Mouse (Mus musculus) testis, postnatal 14 days (tissue): ENCODE measurements at regions not wholly inside any gene's neighbourhood (a gene's known extent, or its start where the extent isn't known, plus 50 kb on each side); places are given as distances from the start of the nearest gene placed in this dataset.

Source experiments
- DNase-seq: peaks from one replicate; pipeline ENCODE4 v3.0.0; 2021; ENCODE audit warnings: low spot score

DNA sequence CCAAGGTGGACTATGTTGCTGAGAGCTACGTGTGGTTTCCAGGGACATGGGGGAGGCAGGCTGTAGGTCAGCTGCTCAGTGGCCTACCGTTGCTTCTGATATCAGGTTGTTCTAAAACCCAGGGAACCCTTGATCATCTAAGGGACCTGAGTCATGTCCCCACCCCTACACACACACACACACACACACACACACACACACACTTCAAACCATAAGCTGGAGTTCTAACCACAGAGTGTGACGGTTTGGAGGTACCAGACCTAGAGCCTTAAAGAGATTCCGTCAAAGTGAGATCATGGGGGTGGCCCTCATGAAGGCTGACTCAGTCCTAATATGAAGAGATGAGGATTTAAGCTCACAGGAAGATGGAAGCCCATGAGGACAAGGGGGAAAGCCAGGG, 130.8 kb upstream of the Id2 start:
- no peak for DNase-seq

DNA sequence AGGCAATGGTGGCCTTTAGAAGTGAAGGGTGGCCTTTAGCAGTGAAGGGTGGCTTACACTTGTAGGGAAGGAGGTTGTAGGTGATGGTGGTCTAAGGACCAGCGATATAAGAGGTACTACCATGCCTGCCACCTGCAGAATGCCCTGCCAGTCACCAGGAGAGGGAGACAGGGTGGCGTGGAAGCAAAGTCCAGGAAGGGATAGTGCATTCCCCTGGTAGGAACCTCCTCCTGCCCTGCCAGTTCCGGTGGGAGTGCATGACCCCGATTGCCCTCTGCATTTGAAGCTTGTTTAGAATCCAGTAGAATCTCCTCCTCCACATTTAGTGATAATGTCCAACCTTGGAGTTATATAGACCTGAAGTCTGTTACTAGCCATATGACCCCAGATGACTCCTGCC, 127.7 kb upstream of the Id2 start:
- DNase-seq, result peak; percentile 69

DNA sequence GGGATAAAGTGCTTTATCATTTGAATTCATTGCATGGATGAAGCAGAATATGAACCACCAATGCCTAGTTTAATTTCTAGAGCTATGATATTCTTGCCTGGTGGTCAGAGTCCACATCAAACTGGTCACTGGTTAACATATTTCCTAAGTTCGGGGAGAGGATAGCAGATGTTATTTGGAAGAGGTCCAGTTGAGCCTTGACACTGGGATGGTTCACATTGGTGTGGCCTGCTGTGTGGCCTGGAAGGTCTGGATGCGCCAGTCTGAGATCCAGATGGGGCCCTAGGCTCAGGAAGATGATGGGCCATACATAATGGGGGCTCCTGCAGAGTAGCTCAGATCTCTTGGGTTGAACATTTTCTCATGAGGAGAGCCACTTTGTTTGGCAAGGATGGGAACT, 127.3 kb upstream of the Id2 start:
- DNase-seq, result no peak

DNA sequence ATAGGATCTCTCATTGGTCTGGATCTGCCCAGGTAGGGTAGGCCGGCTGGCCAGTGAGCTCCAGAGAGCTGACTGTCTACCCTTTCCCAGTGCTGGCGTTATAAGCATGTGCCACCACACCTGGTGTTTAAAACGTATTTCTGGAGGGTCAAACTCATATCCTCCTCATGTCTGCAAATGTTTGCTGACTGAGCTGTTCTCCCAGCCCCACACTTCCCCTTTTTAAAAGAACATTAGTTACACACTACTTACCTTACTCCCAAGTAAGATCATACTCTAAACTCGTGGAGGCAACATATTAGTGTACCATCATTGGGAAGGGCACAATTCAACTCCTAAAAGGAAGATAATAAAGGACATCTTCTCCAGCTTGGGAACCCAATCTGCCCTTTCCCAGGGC, 126.6 kb upstream of the Id2 start:
- DNase-seq, result no peak

DNA sequence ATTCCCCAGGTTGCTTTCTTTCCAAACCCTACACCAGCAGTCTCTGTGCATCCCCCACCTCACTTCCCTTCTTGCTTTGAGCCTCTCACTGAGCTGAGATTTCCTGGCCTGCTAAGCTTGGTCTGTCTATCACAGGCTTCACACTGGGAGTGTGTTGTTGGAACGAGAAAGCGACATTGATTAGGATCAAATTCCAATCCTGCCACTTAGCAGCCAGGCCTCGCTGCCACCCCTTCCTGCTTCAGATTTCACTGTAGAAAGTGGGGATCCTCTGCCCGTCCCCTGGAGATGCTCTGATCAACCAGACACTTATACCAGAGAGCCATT, 123.8 kb upstream of the Id2 start:
- DNase-seq, result no peak

DNA sequence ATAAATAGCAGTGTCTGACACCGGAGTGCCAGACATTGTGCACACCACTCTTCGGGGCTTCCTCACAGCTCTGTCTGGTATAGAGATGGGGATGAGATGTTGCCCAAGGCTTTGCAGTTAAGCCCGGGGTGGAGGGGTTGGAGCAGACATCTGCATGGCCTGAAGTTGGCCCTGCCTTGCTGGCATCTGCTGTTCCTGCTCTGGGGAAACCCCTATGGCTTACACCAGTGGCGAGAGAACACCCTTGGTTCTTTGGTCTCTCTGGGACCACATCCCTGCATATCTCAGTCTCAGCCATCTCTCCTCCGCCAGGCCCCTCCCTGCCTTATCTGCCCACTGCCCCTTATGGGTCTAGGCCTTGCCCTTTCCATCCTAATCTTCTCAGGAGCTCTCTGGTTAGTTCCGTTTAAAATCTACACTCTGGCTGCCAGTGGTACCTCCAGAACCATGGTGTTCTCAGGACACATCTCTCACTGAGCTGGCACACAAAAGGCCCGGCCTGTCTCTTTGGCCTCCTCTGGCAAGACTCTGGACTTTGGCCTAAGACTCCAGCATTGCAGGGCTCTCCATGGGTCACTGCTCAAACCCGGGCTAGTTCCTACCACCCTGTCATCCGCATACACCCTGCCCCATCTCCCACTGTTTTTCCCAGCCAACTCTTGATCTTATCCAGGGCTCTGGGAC, 123.3 kb upstream of the Id2 start:
- DNase-seq, result no peak

DNA sequence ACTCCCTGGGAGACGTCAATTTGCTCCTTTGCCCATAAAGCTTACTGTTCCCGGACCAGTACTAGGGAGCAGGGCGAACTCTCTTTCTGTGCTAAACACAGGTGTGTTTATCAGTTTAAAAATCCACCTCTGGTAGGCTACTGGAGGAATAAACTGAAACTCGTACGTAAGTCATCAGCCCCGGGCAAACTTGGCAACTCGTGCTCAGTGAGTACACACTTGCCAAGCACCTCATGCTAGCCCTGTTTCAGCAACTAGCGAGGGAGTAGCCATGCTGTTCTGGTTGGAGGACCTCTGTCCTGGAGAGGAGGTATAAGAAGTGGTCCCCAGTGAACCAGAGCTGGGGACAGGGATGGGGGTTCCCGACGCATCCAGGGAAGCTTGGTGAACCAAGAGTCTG, 122.6 kb upstream of the Id2 start:
- DNase-seq, result no peak

DNA sequence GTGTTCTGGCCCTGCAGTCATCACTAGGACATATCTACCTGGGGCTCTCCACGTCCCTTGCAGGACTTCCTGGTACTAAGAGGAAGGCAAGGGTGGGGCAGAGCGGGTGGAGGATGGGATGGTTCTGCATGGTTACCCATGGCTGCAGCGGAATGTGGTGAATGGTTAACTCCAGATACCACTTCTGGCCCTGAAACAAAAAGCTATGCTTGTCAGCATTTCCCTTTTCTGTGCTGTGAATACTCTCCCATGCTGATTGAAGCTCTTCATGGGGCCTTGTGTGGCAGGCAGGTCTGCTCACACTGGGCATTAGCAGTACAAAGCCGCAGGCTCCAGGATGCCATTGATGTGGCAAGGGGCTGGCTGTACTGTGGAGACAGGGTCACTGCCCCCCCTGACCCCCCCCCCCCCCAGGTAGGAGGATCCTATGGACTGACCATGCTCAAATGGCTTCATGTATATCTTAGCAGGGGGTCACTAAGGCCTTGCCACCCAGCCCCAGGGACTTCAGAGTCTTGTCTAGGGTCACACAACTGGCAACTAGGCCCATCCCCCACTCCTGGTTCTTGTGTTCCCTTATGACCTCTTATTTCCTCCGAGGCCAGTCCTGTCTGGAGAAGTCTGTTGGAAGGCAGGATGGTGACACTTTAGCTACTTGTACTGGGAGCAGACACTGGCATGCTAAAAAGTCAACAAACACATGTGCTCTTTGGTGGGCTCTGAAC, 120.0 kb upstream of the Id2 start:
- no peak for DNase-seq

DNA sequence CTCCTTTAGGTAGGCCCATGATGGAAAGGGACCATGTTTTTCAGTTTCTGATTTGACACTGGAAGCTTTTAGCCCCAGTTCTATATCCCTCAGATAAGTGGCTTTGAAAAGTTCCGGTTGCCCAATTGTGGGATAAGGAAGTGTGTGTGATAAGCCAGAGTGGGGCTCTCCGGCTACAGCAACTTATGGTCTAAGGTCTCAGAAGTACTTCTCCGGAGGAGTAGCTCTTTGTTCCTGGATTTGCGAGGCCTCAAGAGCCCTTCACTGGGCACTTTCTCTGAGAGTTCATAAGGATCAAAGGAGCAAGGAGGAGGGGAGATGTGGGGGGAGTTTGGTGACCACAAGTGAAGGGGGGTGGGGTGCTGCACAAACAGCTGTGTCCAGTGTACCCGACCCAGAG, 118.3 kb upstream of the Id2 start:
- DNase-seq, result no peak

DNA sequence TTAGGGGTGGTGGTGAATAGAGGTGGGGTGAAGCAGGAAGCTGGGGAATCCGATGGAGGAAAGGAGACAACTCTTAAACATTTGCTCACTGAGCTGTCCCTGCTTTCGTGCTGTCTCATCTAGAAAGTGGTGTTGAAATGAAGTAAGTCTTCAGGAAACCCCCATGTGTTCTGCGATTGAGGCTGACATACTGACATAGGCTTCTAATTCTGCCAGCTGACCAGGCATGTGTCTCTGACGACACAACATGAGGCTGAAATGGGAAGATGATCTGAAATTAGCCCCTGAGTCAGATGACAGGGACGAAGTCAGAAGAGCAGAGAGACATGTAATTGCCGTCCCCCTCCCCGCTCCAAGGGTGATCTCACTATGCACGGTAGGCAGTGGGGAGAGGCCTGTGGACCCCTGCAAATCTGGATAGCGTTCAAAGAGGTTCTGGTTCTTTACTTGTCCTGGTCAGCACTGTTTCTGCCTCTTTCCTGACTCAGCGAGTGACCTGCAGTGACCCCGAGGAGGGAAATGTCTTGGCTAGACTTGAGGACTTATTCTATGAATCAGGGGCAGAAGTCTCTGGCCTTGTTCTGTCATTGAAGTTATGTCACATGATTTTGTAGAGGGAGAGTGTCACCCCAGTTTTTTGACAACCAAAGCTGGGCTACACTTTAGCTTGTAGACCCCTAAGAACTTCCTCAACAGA, 117.0 kb upstream of the Id2 start:
- DNase-seq, result no peak

DNA sequence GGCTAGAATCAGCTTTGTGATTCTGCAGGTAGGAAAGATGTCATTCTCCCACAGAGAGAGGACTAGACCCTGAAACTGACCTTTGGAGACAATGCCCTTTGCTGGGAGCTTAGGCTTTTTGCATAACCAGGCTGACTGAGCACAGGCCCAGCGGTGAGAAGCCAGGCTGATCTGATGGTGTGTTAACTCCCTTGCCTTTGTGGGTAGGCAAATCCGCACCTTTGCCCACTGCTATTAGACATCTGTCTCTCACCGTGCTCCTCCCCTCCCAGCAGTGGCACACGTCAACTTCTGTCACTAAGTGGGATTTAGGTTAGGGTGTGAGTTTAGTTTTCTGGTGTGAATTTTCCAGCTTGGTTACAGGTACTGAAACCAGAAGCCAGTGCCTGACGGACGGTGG, 114.4 kb upstream of the Id2 start:
- DNase-seq, result no peak

DNA sequence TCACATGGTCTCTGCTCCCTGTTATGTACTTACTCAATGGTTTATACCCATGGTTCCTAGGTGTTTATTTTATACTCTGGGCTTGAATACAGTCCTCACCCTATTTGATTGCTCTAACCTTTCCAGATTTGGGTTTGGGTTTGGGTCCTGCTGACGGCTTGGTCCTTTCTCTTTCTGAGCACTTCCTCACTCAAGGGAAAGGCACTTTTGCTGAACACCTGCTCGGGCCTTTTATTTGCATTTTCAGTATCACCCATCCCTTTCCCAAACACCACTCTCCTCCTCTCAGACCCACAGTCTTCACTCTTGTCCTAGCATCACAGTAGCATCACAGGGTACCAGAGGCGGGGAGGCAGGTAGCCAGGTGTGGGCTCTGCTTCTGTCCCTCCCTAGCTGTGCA, 113.7 kb upstream of the Id2 start:
- no peak for DNase-seq

DNA sequence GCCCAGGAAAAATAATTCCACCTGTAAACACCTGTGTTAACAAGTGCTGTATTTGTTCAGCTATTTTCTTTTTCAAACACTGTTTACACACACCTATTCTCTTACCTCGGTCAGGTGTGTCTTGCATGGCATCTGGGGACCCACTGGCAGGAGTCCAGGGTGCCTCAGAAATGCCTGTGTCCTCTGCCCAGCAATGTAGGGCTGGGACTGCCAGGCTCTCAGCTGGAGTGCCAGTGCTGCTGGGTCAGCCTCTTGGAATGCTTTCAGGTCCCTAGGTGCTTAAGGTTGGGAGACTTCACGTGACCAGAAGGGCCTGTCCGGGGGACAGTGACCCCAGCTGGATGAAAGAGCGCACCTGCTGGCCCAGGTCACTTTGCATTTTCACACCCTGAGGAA, 112.4 kb upstream of the Id2 start:
- no peak for DNase-seq

DNA sequence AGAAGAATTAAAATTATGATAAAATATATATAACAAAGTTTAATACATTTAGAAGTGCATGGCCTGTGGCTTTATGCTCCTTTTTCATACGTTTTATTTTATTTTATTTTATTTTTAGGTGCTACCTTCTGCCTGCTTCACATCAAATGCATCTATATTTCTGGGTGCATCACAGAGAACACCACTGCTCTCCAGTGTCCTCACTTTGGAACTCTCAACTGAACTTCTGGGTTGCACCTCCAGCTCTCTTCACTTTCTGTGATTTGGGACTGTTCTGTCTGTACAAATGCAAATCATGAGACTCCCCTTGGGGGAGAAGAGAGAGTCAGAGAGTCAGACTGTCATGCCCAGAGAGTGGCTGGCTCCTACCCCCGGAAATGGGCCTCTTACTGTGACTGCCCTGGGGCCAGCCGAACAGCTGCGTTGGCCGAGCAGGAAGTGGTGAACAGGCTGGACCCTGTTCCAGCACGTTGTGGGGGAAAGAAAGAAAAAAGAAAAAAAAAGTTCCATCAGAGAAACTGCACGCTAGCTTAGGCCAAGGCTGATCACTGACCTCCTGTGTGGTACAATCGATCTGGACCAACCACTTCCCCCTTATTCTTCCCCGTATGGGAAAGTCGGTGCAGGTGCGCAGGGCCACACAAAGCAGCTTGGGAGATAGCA, 111.9 kb upstream of the Id2 start:
- DNase-seq, result no peak

DNA sequence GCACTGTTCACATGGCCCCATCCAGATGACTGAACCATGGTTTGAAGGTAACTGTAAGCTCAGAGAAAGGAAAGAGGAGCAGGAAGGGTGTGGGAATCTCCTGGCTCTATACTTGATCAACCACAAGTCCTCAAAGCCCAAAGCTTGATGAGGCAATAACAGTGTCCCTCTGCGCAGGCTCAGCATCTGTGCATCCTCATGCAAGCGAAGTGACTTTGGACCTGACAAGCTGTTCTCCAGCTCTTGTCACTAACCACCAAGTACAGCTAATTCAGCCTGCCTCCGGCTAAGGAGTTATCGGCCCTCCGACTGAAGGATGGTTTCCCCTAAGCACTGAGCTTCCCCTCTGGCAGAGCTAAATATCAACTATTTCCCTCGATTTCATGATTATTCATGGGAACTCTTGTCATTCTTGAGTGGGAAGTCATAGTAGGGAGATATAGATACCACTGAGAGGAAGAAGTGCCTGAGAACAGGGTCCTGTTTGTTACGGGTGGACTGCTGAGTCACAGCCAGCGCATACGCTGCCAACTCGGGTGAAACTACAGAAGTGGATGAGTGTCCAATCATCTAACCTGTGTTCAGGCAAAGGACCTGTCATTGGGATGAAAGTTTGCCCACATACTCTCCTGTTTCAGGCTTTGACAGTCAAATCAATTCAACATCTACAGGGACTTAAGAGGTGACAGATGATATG, 106.6 kb upstream of the Id2 start:
- no peak for DNase-seq

DNA sequence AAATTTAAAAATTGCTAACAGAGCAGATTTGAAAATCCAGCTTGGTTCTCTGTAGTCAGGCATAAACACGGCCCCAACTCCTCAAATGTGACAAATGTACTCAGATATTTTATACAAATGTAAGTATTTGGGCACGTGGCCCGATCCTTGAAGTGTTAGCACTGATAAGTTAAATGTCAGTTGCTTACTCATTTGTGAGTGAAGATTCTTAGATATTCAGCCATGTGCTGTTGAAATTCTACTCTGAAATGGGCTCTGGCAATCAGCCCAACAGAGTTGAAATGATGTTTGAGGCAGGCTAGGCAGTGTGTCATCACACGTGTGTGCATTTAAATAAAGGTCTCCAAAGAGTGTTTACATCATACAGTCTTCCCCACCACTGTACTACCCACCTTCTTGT, 103.2 kb upstream of the Id2 start:
- DNase-seq, result no peak

DNA sequence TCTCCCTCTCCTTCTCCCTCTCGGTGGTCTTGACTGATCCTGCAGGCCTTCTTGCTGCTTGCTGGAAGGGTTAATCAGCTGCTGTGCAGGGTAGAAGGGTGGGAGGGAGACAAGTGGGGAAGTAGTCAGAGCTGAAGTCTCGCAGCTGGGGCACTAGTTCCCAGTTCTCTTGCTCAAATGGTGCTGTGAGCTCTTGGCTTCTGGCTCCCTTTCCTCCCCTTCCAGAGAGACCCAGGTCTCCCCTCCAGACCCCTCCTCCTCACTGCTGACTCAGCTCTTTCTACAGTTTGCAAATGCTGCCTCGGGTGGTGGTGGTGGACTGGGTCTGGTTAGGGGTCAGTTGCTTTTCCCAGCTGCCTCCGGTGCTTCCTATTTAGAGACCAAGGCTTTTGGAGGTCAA, 100.8 kb upstream of the Id2 start:
- DNase-seq, result no peak

DNA sequence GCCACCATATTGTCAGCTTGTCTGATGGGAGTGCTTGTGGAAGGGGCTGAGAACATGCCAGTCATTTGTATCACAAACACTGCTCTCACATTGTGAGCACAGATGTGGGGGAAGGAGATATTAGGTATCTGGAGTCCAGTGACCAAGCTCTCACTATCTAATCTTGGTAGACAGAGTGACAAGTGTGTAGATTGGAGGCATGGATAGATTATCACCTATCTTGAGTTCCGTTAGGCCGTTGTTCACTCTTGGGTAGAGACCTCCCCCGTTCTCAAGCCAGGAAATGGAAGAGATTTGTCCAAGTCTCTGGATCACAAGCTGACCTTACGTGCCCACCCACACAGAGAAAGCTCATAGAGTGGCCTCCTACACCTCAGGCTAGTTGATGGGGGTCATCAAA, 99.1 kb upstream of the Id2 start:
- DNase-seq, result no peak

DNA sequence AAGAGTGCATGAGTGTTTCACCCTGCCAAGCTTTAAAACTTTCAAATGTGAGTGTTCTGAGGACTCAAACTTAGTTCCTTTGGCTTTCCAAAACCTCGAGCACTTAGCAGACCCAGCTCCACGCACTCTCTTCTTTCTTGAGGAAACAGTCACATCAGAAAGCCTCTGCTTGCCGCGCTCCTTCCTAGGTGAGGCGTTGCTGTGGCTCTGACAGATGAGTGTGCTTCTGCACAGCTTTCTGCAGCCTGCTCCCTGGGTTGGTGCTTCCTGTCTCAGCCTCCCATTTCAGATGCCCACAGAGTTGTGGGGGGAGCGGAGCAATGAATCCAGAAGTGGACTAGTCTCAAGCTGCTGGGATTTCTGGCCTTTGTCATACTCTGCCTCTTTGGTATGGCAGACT, 95.3 kb upstream of the Id2 start:
- no peak for DNase-seq

DNA sequence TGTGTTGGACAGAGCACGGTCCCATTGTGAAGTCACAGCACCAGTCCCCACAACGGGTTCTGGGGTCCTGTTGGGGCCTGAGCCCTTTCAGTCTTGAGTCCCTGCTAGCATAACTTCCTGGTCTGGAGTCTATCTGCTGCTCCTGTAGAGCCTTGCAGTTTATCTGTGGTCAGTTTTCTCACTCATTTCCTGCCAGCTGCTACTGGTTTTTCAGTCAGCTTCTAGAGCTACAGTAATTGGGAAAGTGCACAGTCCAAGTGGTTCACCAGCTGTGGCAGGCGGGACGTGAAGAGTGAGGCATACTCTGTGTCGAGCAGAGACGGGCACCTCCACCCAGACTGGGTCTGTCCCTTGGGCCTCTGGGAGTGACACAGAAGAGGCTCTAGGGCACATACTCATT, 93.4 kb upstream of the Id2 start:
- no peak for DNase-seq

DNA sequence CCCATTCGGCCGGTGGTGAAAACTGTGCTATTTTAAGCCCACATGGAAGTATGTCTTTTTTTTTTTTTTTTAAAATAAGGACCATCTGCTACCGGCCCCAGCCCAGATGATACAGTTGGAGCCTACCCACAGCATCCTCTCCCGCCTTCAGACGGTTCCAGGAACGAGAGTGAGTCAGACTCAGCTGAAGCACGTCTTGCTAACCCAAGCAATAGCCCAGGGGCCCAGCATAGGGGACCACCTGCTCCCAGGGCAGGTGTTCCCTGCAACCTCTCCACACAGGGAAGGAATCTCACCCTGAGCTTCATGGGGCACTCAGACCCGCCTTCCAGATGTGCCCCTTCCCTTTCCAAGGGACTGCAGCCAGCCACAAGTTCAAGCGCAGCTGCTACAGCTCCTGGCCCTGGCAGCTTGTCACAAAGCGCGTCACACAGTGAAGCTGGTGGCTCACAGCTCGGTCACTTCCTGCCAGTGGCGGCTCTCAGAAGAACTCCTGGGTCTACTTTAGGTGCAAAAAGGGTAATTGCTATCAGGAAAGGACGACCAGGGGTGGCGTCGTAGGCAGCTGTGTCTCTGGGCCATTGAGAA, 92.3 kb upstream of the Id2 start:
- no peak for DNase-seq

DNA sequence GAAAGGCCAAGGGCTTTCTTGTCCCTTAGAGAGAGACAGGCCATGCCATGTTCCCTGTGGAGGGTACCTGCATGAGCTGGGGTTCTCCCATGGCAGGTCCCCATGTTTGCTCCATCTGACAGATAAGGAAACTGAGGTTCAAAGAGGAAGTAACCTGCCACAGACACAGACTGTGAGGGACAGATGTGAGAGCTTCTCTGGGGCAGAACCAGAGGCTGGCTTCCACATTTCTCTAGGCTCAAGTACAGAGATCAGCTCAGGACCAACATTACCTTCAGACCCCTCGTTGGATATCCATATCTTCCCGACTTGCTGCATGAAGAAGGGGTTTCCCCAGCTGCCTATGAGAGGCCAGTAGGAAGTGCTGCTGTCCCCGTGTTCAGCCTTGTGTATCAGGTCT, 91.6 kb upstream of the Id2 start:
- DNase-seq, result no peak
